Mouse (Mus musculus) limb, embryonic 14.5 days (tissue): ENCODE measurements around the gene Lcn11. TPM values are rescaled to one million over a fixed set of nuclear protein-coding genes. Genes with fewer than 3 reads are reported as not detected.
"Not testable (repeated sequence)": the region's sequence is repeated elsewhere in the genome, so short reads cannot be mapped to it uniquely, and the experiment has no call there.

ENCODE experiments used
- ATAC-seq: fragments of 200-750 bp; cut with Nextera tagmentation; 2 replicates; pipeline ENCODE4 v1.8.0; 2017; ENCODE audit warnings: low read depth, moderate number of reproducible peaks, moderate TSS enrichment; ENCODE audit not compliant: low FRiP score
- DNase-seq: peaks from one replicate; pipeline ENCODE4 v3.0.0-alpha.2; 2015; ENCODE audit warnings: low spot score
- H3K27ac ChIP-seq: fragments of 300-500 bp; sonication (generic); replicated peaks from 2 replicates; pipeline ENCODE4 v1.5.1; 2014; ENCODE audit warnings: low read depth, mild to moderate bottlenecking, low read length, moderate library complexity, mixed read lengths
- H3K27me3 ChIP-seq: fragments of 300-500 bp; sonication (generic); 2 replicates; pipeline ENCODE4 v1.6.1; 2014; ENCODE audit warnings: low read length, mixed read lengths; ENCODE audit not compliant: control insufficient read depth, insufficient read depth
- H3K36me3 ChIP-seq: fragments of 300-500 bp; sonication (generic); 2 replicates; pipeline ENCODE4 v1.6.1; 2014; ENCODE audit warnings: mild to moderate bottlenecking, low read length, moderate library complexity, mixed read lengths; ENCODE audit not compliant: control insufficient read depth, insufficient read depth
- H3K4me1 ChIP-seq: fragments of 300-500 bp; sonication (generic); 2 replicates; pipeline ENCODE4 v1.6.1; 2014; ENCODE audit warnings: antibody characterized with exemption, low read length, mixed read lengths; ENCODE audit not compliant: control insufficient read depth, insufficient read depth
- H3K4me2 ChIP-seq: fragments of 300-500 bp; sonication (generic); replicated peaks from 2 replicates; pipeline ENCODE4 v1.6.1; 2014; ENCODE audit warnings: low read depth, mild to moderate bottlenecking, low read length, moderate library complexity; ENCODE audit not compliant: severe bottlenecking
- H3K4me3 ChIP-seq: fragments of 300-500 bp; sonication (generic); replicated peaks from 2 replicates; pipeline ENCODE4 v1.5.1; 2014; ENCODE audit warnings: low read length
- H3K9ac ChIP-seq: fragments of 300-500 bp; sonication (generic); 2 replicates; pipeline ENCODE4 v1.6.1; 2014; ENCODE audit warnings: mild to moderate bottlenecking, low read depth, low read length, moderate library complexity; ENCODE audit not compliant: severe bottlenecking
- H3K9me3 ChIP-seq: fragments of 300-500 bp; sonication (generic); 2 replicates; pipeline ENCODE4 v1.6.1; 2016; ENCODE audit warnings: low read length; ENCODE audit not compliant: control insufficient read depth
- POLR2A ChIP-seq: fragments of 200-500 bp; IDR thresholded peaks from 2 replicates; pipeline ENCODE4 v1.8.0; 2012; ENCODE audit warnings: inconsistent platforms, mild to moderate bottlenecking, moderate library complexity, borderline replicate concordance; ENCODE audit not compliant: insufficient read depth, insufficient read length; ENCODE audit errors: extremely low read depth
- WGBS: fragments of 180-500 bp; shearing (Covaris S2); extraction: QIAGEN DNeasy Blood & Tissue Kit; methylation state at CpG from one replicate; pipeline ENCODE4 v1.1.7; 2014; 5-methylcytosine and 5-hydroxymethylcytosine counted together
- polyA plus RNA-seq, 2 experiments: library from polyadenylated mRNA; depleted of rRNA in 1 of 2; stranded (reverse) in 1 of 2; unstranded in 1 of 2; fragments of >200 nt; fragmentation: Nextera tagmentation in 1 of 2; extraction: Ambion mirVana in 1 of 2; gene quantifications; 2 replicates each; pipeline versions ENCODE4 v1.2.1 to v1.2.3; 2012 to 2014

Gene Lcn11
- polyA plus RNA-seq (2012; rRNA removed) (not detected in 2 replicates), polyA plus RNA-seq (2014; fragmentation: Nextera tagmentation; extraction: Ambion mirVana) (not detected in 2 replicates)

DNA sequence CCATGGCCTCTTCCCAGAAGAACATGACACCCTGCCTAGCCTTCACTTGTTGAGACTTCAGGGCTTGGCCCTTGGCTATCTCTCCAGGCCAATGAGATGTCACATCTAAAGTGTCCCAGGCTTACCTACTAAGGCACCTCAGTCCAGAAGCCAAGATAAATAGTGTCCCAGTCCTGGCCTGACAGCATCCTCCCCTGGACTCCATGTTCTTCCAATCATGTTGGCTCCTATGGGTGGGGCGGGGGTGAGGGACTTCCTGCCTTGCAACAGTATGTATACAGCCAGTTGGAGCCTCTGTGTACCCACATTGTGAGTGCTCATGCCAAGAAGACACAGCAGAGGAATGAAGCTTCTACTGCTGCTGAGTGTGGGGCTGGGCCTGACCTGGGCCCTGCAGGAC lies at the start of gene Lcn11:
TSS of gene Lcn11 (plus strand) at position 301 of the 400 bp plus-strand sequence.
- H3K4me1 ChIP-seq, result no peaks in the 10 kb centered on the region
- ATAC-seq (no peak), DNase-seq (no peak)
- H3K9me3 ChIP-seq, result no peaks in the 10 kb centered on the region
- no peak within 1 kb of the TSS for H3K27ac ChIP-seq
- H3K36me3 ChIP-seq, result no peaks in the 10 kb centered on the region
- H3K4me2 ChIP-seq, result no peak within 1 kb of the TSS
- no peak within 1 kb of the TSS for H3K4me3 ChIP-seq
- 100% methylated on average over 1 of the region's 1 CpGs for WGBS
- TF ChIP-seq POLR2A, result no peak
- no peak within 1 kb of the TSS for H3K9ac ChIP-seq
- no peaks in the 10 kb centered on the region for H3K27me3 ChIP-seq

DNA sequence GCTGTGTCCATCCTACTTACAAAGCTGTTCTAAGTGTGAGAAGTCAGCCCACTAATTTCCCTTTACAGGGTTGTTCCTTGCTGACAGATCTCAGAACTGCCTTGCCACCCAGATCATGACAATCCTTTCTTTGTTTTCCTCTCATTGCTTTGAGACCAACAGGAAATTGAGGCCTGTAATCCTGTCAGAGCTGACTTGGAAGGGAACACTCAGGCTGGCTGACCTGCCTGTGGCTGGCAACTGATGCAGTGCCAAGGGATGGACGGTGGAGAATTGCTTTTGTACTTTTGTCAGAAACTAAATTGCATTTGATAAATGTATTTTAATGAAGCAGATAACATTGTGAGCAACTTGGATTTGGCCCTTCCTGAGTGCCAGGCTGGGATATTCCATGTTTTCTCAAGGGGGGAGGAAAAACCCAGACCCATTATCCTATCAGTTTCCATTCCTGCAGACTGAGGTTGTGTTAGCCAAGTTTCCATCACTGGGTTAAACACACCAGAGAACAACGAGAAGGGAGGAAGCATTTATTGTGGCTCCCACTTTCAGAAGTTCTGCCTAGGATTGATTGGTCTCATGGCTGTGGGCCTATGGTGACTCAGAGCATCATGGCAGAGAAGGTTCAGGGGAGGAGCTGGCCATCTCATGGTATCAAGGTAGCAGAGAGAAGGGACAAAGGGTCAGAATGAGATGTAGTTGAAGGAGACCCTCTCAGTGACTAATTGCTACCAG lies 43.5 kb upstream of the Lcn11 start:
- no peaks in the 10 kb centered on the region for H3K9me3 ChIP-seq
- no peak overlapping the region for H3K9ac ChIP-seq
- H3K4me1 ChIP-seq, result no peaks in the 10 kb centered on the region
- no peak overlapping the region for H3K27ac ChIP-seq
- ATAC-seq, result no peak
- no peaks in the 10 kb centered on the region for H3K27me3 ChIP-seq
- H3K4me2 ChIP-seq, result no peak overlapping the region
- 55% methylated on average over 2 of the region's 2 CpGs for WGBS
- H3K4me3 ChIP-seq, result no peak overlapping the region
- H3K36me3 ChIP-seq, result no peaks in the 10 kb centered on the region
- DNase-seq, result no peak
- no peak for TF ChIP-seq POLR2A

DNA sequence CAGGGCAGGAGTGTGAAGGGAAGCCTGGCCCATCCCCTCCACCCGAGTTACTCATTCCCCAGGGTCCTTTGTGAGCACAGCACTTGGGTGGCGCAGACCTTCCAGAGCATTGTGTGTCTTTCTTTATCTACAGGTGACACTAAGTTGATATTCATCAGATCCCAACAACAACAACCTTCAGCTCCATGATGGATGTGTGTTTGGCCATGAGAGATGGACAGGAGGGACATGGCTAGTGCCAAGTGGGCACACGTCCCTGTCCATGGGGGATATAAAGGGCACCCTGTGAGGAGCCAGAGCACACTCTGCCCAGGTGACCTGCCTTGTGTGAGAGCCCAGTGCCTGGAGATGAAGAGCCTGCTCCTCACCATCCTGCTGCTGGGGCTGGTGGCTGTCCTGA lies 40.1 kb upstream of the Lcn11 start, which contains the start of gene Obp2b:
TSS of gene Obp2b (plus strand) at position 301 of the 400 bp plus-strand sequence.
- H3K9me3 ChIP-seq, H3K4me3 ChIP-seq, H3K27ac ChIP-seq, H3K36me3 ChIP-seq, H3K4me2 ChIP-seq, H3K4me1 ChIP-seq, H3K9ac ChIP-seq, H3K27me3 ChIP-seq, DNase-seq, ATAC-seq: not testable (repeated sequence)
- WGBS, result 100% methylated on average over 2 of the region's 3 CpGs

DNA sequence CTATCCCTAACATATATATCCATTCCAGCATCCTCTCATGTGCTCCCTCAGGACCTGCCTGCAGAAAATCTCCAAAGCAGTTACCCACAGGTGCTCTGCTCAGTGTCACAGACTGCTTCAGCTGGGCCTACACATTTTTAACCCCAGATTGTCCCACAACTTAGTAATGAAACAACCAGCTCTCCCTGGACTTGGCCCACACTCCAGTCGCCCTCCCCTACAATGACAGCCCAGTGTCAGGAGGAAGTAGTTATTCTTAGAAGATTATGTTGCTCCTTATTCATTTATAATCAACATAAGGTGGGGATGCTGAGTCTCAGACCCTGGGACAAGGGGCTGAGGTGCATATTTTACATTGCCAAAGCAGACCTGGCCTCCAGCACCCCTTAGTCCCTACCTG lies 35.1 kb upstream of the Lcn11 start:
- WGBS, result 66% methylated on average over 1 of the region's 1 CpGs
- no peaks in the 10 kb centered on the region for H3K9me3 ChIP-seq
- TF ChIP-seq POLR2A, result no peak
- H3K27ac ChIP-seq, result no peak overlapping the region
- no peaks in the 10 kb centered on the region for H3K36me3 ChIP-seq
- H3K4me1 ChIP-seq, result no peaks in the 10 kb centered on the region
- ATAC-seq, result no peak
- no peak for DNase-seq
- H3K4me2 ChIP-seq, result no peak overlapping the region
- H3K9ac ChIP-seq, result no peak overlapping the region
- H3K4me3 ChIP-seq, result no peak overlapping the region
- no peaks in the 10 kb centered on the region for H3K27me3 ChIP-seq

DNA sequence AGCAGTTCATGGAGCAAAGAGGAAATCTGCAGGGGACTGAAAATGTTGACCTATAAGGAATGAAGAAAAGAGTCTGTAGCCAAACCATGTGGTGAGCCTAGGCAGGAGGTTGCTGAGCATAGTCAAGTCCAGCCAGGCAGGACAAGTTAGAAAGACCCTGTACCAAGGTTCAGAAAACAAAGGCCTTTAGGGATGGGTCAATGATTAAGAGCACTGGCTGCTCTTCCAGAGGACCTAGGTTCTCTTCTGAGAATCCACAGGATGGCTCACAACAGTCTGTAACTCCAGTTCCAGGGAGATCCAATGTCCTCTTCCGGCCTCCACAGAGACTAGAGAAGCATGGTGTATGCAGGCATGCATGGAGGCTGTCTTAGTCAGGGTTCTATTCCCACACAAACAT lies 22.6 kb upstream of the Lcn11 start:
- ATAC-seq, result no peak
- no peaks in the 10 kb centered on the region for H3K4me1 ChIP-seq
- H3K9ac ChIP-seq, result no peak overlapping the region
- H3K9me3 ChIP-seq, result no peaks in the 10 kb centered on the region
- no peak overlapping the region for H3K27ac ChIP-seq
- WGBS, result 89% methylated on average over 1 of the region's 1 CpGs
- no peak for TF ChIP-seq POLR2A
- no peak overlapping the region for H3K4me3 ChIP-seq
- H3K36me3 ChIP-seq, result no peaks in the 10 kb centered on the region
- no peaks in the 10 kb centered on the region for H3K27me3 ChIP-seq
- no peak overlapping the region for H3K4me2 ChIP-seq
- no peak for DNase-seq
